Mouse (Mus musculus): ENCODE results near the gene Srgn.

DNA sequence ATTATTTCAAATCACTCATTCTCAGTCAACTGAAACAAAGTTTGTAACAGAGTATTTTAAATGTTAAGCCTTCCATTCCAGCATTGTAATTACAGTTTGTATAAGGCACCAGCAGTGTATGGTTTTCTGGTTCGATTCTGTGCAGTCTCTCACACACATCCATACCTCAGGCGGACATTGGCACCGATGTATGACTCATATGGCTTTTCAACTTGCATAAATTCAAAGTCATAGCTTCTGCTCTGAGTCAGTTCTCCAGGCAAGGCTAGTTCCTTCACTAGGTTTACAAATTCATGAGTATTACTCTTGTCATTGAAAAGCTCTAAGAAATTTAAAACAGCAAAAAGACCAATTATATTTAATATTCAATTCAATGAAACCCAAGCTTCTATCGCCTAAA lies 57.5 kb downstream of the Srgn start:
- TF ChIP-seq CTCF (IDR thresholded peaks at IDR 0.05; ENCODE audit: low read depth, low read length) (no peak), TAL1 (conservative IDR thresholded peaks at IDR 0.05; ENCODE audit: low read depth, low read length) (no peak)

Data from G1E (cell line).